Mouse (Mus musculus) gastrocnemius, postnatal 36 days (tissue): ENCODE results near the gene Cops8. TPM values are rescaled to one million over a fixed set of nuclear protein-coding genes. Genes with fewer than 3 reads are reported as not detected.

Experiments used
- DNase-seq, 2 experiments: peaks; one replicate each; pipeline ENCODE4 v3.0.0; 2022
- intact Hi-C: fragments of 180-260 bp; cut with DNase I; formaldehyde crosslinking; loops from one replicate; pipeline ENCODE4 v1.15.1; 2025
- long read RNA-seq, 2 experiments: library from polyadenylated mRNA; stranded (forward); transcript quantifications; one replicate each; pipeline ENCODE4 v2.0.0; 2021
- total RNA-seq, 2 experiments: library from RNA; stranded (reverse); gene quantifications; 2 replicates each; pipeline ENCODE4 v1.2.3; 2021

Cops8 gene
- total RNA-seq, result 10 to 100 TPM; 78.9 to 89.1 TPM
- long read RNA-seq, experiment 1, transcript Cops8-201 (8 exons, 2,287 nt), result major isoform, 129 of 137 reads
- long read RNA-seq, experiment 1, partial matches to known transcripts, result 0 of 137 reads
- long read RNA-seq, experiment 1, other reads (novel, unspliced or antisense), result 5 of 137 reads
- long read RNA-seq, experiment 2, transcript Cops8-201 (8 exons, 2,287 nt), result major isoform, 176 of 191 reads
- long read RNA-seq, experiment 2, partial matches to known transcripts, result 5 of 191 reads
- long read RNA-seq, experiment 2, other reads (novel, unspliced or antisense), result 10 of 191 reads

DNA sequence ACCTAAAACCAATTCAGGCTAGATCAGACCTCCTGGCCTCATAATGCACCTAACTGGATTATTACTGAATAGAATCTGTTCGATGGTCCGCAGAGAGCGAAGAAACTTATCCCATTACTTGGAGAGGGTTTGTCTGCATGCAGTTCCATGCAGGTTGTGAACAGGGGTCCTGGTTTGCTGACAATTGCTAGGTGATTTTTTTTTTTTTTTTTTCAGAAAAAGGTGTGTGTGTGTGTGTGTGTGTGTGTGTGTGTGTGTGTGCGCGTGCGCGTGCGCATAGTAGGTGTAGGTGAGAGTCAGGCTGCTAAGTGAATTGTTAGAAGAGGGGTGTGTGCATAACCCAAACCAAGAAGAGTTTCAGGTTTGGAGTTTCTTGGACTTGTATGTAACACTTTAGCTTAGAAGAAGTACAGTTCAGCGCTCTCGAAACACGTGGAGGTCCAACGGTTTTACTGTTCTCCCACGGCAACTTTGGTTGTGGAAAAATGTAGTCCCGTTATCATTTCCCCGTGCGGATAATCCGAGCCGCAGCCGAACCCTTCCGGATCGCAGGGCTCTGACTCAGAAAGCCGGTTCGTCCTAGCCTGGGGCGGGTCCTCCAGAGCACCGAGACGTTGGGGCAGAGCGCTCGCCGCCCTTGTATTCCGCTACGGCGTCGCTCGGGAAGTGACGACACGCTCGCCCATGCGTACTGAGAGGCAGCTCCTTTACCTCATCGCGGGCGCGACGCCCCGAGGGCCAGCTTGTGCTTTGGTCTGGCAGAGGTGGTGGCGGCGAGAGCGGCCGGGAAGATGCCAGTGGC, at the start of gene Cops8:
Cops8 (plus strand) TSS at position 223 of the 802 bp plus-strand sequence.
- intact Hi-C loops, result no loop called here
- DNase-seq, result peak; percentile 96

DNA sequence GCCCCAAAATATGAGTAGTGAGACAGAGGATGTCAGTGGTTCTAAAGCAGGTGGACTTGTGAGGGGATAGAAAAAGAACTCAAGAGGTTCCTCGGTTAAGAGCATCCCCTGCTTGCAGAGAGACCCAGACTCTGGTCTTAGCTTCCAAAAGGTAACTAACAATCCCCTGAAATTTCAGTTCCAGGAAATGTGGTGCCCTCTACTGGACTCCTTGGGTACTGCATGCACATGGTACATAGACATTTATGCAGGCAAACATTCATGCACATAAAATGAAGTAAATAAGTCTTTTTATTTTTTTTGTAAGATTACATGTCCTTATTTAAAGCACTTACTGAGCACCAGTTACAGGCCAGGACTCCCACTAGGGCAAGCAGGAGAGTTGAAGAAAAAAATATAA, 45.6 kb upstream of the Cops8 start:
- no peak for DNase-seq
- intact Hi-C loops, result no loop called here

DNA sequence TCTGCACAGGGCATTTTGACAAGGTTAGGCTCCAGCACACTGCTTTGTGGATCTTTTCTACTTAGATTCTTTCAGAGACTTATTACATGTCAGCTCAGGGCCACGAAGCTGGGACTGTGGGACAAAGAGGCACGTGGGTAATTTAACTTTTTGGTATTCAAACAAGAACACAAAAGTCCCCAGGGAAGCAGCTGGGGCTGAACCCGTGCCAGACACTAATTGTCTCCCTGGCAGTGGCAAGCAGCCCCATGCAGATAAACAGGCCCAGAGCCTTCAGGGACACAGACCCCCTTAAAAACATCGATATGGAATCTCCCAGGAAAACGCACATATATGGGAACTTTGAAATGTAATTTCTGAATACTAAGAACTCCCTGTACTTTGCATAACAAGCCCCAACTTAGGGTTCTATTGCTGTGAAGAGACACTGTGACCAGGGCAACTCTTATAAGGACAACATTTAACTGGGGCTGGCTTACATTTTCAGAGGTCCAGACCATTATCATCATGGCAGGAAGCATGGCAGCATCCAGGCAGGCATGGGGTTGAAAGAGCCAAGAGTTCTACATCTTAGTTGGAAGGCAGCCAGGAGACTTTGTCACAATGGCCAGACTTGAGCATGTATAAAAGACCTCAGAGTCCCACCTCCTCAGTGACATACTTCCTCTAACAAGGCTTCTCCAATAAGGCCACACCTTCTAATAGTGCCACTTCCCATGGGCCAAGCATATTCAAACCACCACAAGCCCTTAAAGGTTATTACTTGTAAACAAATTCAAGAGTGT, 41.6 kb upstream of the Cops8 start:
- DNase-seq, result no peak
- intact Hi-C loops, result no loop called here

DNA sequence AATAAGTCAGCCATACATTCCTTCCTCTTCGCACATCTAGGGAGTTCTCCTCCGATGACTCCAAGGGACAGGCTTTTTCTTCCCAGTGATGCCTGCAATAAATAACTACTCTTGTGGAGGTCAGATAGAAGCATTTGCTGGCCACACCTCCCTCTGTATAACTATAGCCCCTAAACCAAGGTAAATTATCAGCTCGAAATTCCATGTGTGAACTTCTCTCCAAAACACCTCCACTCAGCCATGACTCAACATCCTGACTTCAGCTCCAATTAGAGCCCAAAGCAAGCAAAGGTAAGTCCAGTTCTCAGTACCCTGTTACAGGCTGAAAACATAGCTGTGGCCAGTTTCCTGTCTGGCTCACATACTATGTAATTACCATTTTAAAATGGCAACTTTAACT, 38.8 kb upstream of the Cops8 start:
- DNase-seq, result no peak
- intact Hi-C loops, result no loop called here

DNA sequence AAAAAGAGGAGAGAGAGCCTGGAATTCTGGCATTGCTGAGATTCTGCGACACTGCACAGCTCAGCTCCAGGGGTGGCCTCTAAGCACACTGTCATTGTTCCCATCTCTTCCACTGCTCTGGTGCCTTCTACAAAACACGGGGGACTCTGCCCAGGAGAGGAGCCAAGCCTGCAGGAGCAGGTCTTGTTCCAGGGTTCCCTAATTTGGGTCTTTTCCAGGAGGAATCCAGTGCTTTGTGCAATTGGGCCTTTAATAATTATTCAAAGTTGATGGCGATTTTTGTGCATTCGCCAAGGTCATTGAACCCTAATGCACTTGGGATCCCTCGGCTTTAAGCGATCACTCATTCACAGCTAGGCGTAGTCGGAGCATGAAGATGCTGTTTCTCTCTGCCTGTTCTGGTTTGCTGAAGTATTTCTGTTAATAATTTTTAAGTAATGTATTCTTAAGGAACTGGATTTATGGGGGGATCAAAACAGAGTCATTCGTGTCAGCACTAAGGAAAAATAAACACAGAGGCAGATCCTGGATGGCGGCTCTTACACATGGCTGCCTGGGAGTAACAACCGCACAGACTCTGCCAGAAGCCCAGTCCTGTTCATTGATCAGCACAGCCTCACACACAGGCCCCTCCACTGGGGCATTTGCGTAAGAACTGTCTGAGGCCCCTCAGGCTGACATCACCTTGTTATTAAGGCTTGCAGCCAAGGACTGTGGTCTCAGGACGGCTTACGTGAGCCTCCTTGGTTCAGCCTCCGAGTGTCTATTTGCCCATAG, 35.9 kb upstream of the Cops8 start:
- DNase-seq, result peak in 1 of 2 experiments; percentile 37
- intact Hi-C loops, result no loop called here

DNA sequence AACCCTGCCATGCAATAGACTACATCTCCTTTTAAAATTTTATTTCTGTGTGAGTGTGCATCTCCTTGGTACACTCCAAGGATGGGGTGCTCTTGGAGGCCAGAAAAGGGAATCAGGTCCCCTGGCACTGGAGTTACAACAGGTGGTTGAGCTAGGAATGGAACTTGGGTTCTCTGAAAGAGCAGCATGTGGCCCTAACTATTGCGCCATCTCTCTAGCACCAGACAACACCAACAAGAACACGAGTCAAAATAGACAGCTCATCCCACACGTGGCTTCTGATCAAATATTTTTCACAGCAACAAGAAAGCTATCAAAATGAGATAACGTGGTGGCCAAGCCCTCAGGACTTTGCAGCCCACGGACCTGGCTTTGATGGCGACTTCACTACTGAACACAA, 28.9 kb upstream of the Cops8 start:
- DNase-seq, result no peak
- intact Hi-C loops, result no loop called here

DNA sequence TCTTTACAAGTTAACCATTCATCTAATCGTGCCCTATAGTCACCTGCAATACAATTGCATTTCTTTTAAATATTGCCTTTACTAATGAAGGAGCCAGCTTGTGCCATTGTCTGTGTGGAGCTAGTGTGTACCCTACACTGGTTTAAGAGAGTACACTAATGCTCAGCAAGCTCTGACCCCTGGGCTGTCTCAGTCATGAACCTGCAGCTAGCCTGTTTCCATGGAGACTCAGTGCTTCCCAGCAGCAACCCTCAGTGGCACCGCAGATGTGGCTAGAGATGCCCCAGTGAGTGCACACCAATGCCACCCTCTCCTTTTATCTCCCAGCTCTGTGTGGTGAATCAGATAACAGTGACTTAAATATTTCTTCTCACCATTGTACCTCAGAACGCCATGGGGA, 27.9 kb upstream of the Cops8 start:
- no peak for DNase-seq
- intact Hi-C loops, result no loop called here

DNA sequence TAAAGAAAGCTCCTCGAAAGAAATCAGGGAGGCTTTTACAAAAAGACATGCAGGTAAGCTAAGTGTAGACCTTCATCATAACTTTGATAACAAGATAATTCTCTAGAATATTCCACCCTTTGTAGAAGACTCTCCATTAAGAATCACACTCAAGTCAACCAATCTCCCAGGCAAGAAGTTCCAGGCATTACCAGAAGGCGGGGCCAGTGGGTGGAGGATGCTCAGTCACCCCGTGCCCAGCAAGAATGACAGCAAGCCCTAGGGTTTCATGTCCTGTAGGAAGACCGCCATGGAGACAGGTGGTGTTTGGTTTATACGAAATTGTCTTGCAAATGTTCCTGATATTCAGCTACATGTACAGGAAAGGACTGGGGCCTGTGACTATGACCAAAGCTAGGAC, 25.4 kb upstream of the Cops8 start:
- no peak for DNase-seq
- intact Hi-C loops, result no loop called here

DNA sequence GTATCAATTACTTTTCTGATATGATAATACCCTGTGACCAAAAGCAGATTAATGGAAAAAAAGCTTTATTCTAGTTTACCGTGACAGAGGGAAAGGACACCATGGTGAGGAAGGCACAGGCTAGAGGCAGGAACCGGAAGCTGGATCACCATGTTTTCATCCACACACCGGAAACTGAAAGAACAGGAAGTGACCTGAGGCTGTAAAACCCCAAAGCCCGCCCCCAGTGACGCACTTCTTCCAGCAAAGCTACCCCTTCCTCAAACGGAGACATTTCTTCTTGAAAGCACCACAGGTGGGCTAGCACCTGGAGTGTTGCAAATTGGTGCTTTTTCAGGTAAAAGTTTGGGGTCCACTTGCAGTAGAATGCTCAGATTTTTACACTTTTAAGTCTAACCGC, 20.1 kb upstream of the Cops8 start:
- intact Hi-C loops, result no loop called here
- DNase-seq, result no peak

DNA sequence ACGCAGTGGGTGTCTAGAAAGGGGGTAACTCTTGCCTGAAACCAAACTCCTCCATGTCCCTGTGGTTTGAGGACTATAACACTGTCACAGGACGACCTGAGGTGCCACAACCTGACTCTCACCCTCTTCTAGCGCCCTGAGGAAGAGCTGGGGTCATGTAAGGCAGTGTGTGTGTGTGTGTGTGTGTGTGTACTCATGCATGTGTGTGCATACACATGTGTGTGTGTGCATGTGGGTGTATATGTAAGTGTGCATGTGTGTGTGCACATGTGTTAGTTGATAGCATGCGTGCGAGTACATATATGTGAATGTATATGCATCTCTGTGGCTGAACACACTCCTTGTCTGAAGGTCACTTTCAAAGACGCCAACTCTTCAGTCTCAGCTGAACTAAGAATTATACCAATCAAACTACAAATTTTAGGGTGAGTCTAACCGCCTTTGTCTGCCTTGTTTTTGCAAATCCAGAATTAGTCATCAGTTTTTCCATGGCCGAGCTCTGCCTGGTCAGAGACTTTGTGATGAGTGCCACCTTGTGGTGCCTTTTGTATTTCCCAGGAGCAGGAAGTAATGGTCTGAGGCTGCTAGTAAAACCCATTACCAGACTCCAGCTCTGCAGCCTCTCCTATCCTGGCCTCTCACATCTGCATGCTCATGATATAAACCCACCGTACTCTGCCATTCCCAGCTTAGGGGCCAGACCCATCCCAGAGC, 14.6 kb upstream of the Cops8 start:
- peak; percentile 68 to 83 for DNase-seq
- intact Hi-C loops, result loop anchor here (2.0 to 5.0 kb wide), 2 partner anchors 91 to 383 kb away; no protein-coding TSS in a partner anchor

DNA sequence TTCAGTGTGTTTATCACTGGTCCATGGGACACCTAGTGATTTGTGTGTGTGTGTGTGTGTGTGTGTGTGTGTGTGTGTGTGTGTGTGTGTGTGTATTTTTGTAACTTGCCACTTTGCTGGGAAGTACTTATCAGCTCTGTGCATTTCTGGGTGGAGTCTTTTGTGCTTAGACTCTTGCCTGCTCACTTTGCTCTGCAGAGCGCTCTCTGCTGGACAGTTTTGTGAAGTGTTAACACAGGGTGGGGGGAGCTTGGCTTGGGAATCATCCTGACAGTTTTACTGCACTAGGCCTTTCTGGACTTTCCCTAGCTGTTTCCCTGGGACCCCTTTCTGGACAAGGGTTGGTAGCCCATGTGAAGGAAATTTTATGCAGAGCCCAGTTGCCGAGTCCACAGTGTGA, 12.0 kb upstream of the Cops8 start:
- peak; percentile 36 to 48 for DNase-seq
- intact Hi-C loops, result loop anchor here (2.0 to 5.0 kb wide), 2 partner anchors 343 to 530 kb away; no protein-coding TSS in a partner anchor

DNA sequence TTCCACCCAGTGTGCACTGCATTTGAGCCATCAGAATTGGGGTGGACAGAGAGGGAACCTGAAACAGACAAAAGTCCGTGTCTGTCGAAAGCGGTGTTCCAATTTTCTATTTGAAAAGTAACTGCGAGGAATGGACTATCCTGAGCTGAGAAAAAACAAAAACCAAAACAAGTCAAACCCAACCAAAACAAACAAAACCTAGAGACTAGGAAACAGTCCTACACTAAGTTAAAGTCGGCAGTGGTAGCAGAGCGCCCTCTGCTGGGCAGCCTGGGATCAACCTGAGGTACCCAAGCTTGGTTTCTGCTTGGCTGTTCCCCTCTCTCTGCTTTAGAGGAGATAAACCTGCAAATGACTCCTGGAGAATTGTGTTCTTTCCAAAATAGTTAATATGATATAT, 10.0 kb upstream of the Cops8 start:
- DNase-seq, result peak; percentile 80
- intact Hi-C loops, result loop anchor here (5.0 kb wide), 1 partner anchor 345 kb away; no protein-coding TSS in a partner anchor

DNA sequence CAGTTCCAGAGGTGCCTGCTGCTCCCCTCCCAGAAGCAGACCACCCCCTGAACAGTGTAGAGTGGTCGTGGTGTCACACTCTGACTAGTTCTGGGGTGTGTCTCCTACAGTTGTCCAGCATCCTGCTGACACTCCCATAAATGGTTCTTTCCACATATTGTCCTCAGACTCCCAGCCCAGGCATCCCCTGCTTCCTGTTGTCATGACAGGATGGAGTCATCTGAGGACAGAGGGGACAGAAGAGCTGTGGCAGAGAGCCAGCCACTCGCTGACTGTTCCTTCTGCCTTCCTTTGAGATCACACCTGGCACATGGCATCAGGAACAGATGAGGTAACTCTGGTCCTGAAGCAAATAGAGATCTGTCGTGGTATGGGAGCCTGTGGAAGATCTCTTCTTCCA, 3.6 kb upstream of the Cops8 start:
- intact Hi-C loops, result no loop called here
- no peak for DNase-seq

DNA sequence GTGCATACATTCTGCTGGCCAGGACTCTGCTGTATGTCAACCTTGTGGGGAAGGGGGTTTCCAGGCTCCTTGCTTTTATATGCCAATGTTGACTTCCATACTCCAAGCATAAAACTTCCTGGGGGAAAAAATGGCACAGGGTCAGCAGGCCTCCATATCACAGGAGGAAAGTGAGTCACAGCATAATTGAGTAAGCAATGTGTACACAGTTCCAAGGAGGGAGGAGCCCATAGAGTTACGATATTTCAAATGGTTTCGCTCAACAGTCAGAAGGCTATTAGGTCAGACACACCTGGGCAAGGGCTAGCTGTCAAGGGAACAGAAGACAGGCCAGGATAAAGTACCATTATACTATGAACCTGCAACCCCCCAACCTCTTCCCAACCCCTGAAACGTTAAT, 1.7 kb upstream of the Cops8 start:
- intact Hi-C loops, result no loop called here
- no peak for DNase-seq

DNA sequence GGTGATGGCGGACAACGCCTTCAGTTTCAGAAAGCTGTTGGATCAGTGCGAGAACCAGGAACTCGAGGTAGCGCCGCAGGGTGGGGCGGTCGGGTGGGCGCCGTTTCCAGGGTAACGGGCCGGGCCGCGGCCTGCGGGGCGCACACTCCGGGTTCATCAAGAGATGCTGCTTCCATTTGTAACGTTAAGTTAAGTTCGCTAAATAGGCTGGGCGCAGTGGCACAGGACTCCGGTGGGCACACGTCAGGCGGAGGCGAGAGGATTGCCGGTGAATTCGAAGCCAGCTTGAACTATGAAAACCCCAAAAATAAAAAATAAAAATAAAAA, 743 bp downstream of the Cops8 start:
- DNase-seq, result no peak
- intact Hi-C loops, result no loop called here

DNA sequence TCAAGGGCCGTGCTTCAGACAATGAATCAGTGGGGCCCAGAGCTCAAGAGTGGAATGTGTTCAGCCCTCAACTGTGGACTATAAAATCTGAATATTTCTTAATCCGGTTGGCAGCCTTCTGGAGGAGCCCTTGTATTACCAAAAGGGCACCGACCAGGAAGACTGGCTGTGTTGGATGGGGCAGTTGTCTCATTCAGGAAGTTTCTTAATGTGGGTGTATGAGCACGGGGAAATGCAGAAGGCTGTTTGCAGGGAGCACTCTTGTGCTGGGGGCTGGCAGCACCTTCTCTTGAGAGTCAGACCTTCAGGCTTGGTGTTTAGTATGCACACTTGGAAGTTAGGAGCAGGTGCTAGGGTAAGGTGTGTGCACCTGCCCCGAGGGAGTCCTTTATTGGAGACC, 6.6 kb downstream of the Cops8 start:
- intact Hi-C loops, result no loop called here

DNA sequence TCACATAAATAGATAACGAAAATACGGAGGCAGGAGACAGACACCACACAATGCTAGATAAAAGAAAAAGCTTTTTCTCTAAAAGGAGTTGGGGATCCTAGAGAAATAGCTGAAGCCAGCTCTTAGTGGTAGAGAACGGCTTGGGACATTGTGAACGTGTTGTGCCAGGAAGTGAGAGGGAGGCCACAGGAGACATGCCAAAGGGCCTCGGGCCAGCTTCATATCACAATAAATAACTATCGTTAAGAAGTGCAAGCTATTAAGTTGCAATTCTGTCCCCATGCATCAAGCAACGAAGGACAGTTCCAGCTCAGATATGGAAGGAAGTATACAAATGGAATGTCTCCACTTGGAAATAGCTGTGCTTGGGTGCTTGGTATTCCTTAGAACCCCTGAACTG, 14.5 kb downstream of the Cops8 start:
- intact Hi-C loops, result no loop called here
- no peak for DNase-seq

More for the DNA sequence above, 6.6 kb downstream of the Cops8 start:
- no peak for DNase-seq

DNA sequence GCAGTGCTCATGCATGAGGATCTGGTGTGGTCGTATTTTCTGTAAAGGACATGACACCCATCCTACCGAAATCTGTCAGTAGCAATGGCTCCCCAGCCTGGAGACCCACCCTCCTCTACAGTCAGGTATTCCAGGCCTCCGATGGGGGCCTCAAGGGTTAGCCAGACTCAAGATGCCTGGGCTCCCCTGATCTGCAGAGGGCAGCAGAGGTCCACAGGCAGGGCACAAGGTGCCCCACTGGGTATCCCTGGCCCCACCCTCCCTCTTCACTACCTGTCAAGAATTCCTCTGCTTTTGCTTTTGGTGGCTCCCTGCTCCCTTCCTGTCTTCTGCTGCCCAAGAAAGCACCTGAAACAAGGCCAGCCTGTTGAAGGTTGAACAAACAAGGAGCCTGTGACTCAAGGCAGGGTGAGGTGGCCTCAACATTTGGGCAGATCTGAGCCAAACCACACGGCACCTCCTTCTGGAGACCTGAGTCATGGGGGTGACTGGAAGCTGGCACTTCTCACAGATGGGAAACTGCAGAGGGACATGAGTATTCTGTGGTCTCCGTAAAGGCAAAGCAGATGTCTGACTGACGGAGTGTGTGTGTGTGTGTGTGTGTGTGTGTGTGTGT, 30.7 kb downstream of the Cops8 start:
- intact Hi-C loops, result no loop called here
- DNase-seq, result no peak

DNA sequence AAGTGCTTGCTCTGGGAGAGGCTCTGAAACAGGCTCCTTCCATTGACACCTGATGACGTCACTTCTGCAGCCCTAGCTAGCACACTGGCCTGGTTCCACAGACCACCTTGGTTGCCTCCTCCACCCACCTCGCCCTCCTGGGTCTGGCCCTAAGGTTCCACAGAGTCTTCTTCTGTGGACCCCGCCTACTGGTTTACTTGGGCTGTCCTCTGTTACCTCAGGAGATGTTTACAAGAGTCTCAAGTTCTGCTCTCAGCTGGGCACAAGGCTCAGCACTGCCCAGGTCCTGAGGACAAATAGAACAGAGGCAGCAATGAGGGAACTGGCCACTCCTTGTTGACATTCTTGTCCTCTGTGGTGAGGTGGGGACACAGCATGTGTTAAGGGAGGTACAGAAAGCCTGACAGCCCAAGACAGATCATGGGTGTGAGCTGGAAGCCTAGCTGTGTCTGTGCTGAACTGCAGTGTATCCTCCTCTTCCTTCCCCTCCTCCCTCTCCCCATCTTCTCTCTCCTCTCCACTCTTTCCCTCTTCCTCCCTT, 31.5 kb downstream of the Cops8 start:
- intact Hi-C loops, result no loop called here
- DNase-seq, result no peak
